Mouse (Mus musculus): ENCODE results near the gene Ensa. TPM values are rescaled to one million over a fixed set of nuclear protein-coding genes. Genes with fewer than 3 reads are reported as not detected.

Gene Ensa
- 38.7 TPM for polyA plus RNA-seq (2014; fragmentation: Illumina TruSeq; extraction: RNeasy Lipid Tissue Mini Kit (QIAGEN cat#74804))

GRCm38 (mm10) chr3:95624628-95625503 is at the start of gene Ensa:
TSS of gene Ensa (plus strand) at chr3:95624993.

GRCm38 (mm10) chr3:95588604-95589086 is 36.1 kb upstream of the Ensa start, which contains the start of gene Golph3l:
TSS of gene Golph3l (plus strand) at chr3:95588934.

DNA sequence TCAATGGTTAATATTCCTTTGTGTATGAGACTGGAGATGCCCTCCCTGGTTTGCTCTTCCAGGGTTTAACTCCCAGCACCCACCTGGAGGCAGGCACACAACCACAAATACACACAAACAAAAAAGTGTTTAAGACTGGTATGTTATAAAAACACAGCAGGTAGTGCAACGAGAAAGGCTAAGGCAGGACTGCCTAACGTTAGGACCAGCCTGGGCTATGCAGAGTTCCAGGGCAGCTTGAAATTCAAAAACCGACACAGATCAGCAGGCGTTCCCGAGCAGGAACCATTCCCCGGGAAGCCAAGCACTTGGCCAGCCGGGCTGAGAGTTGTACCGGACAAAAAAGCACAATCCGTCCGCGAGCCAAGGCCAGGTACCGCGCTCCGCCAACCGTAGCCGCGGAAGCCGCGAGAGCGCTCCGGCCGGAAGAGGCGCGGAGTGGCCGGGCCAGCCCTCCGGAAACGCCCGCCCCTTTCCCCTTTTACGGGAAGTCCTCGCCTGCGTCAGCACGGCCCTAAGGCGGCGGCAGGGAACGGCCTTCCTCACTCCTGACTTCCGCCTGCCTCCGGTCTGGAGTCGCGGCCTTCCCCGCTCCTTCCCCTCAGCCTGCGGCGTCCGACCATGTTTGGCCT is 33.6 kb downstream of the Ensa start, which contains the start of gene Mcl1:
Gene Mcl1, plus strand, starts transcription at position 553 of the 632 bp plus-strand sequence.

Other genes with a start within 250 kb of the Ensa start
- not detected for gene 4930558C23Rik, start 222.2 kb upstream of the Ensa start, polyA plus RNA-seq (2014; fragmentation: Illumina TruSeq; extraction: RNeasy Lipid Tissue Mini Kit (QIAGEN cat#74804))
- gene Arnt, start 190.6 kb upstream of the Ensa start, polyA plus RNA-seq (2014; fragmentation: Illumina TruSeq; extraction: RNeasy Lipid Tissue Mini Kit (QIAGEN cat#74804)), result 79.1 TPM
- 8.8 TPM for gene Ctsk, start 125.7 kb upstream of the Ensa start, polyA plus RNA-seq (2014; fragmentation: Illumina TruSeq; extraction: RNeasy Lipid Tissue Mini Kit (QIAGEN cat#74804))
- gene Ctss, start 98.2 kb upstream of the Ensa start, polyA plus RNA-seq (2014; fragmentation: Illumina TruSeq; extraction: RNeasy Lipid Tissue Mini Kit (QIAGEN cat#74804)), result 290 TPM
- not detected for gene Hormad1, start 65.3 kb upstream of the Ensa start, polyA plus RNA-seq (2014; fragmentation: Illumina TruSeq; extraction: RNeasy Lipid Tissue Mini Kit (QIAGEN cat#74804))
- 138 TPM for gene Golph3l, start 36.1 kb upstream of the Ensa start, polyA plus RNA-seq (2014; fragmentation: Illumina TruSeq; extraction: RNeasy Lipid Tissue Mini Kit (QIAGEN cat#74804))
- 288 TPM for gene Mcl1, start 33.8 kb downstream of the Ensa start, polyA plus RNA-seq (2014; fragmentation: Illumina TruSeq; extraction: RNeasy Lipid Tissue Mini Kit (QIAGEN cat#74804))
- 0.51 TPM for gene Adamtsl4, start 62.9 kb downstream of the Ensa start, polyA plus RNA-seq (2014; fragmentation: Illumina TruSeq; extraction: RNeasy Lipid Tissue Mini Kit (QIAGEN cat#74804))
- 5.2 TPM for gene Ecm1, start 114.6 kb downstream of the Ensa start, polyA plus RNA-seq (2014; fragmentation: Illumina TruSeq; extraction: RNeasy Lipid Tissue Mini Kit (QIAGEN cat#74804))
- 10.5 TPM for gene Tars2, start 135.2 kb downstream of the Ensa start, polyA plus RNA-seq (2014; fragmentation: Illumina TruSeq; extraction: RNeasy Lipid Tissue Mini Kit (QIAGEN cat#74804))
- 90.5 TPM for gene Rprd2, start 193.9 kb downstream of the Ensa start, polyA plus RNA-seq (2014; fragmentation: Illumina TruSeq; extraction: RNeasy Lipid Tissue Mini Kit (QIAGEN cat#74804))
- 31.2 TPM for gene Prpf3, start 230.9 kb downstream of the Ensa start, polyA plus RNA-seq (2014; fragmentation: Illumina TruSeq; extraction: RNeasy Lipid Tissue Mini Kit (QIAGEN cat#74804))
- 10.7 TPM for gene Mrps21, start 246.5 kb downstream of the Ensa start, polyA plus RNA-seq (2014; fragmentation: Illumina TruSeq; extraction: RNeasy Lipid Tissue Mini Kit (QIAGEN cat#74804))

Data from ovary, adult 10 weeks (tissue).